In the genomic region with DNA sequence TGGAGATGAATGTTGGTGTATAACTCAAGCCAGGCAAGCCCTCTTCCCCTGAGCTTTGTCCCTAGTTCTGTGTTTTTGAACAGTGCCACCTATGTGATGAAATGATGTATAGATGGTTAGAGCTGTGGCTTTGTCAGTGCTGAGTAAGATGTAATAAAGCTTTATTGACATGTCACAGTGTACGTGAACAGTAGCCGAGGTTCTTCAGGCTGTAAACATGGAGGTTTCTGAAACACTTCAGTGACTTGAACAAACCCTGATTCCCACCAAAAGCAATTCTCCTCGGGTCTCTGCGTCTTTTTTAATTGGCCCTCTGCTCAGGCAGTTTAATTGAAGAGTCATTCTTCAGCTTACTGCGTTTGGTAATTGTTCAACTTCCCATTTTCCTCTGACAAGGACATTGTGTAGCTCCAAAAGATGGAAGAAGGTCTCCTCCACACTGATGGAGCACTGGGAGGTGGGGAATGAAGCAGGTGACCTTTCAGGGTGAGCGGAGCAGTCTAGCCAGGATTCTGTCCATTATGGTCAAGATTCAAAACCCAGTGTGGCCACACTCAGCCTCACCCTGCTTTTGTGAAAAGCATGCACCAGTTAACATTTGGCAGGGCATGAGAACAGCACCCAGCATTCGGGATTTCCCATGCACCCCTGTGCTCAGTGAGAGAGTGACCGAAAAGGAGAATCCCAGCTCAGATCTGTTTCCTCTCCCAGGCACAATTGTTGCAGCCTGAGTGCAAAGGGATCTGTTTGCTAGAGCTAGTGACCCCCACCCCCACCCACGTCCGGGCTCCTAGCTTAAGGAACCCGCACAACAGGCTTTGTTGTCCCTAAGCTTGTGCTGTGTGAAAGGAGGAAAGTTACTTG, we compare ENCODE assay signal across 10 mouse cellular contexts.
DNase-seq lines count a peak whose midpoint lies in the region; ATAC-seq lines count a peak whose summit lies in the region.
"Had no signal": no experiment of that assay in that cellular context is flagged by ENCODE, and none has a peak within 500 bp of the region (broad histone marks: within the 10 kb centered on the region; RNA-seq: fewer than 3 reads in every experiment).

No protein-coding gene starts in this region.

- peak; percentile 72 for ATAC-seq in hindbrain, embryonic 12.5 days (ENCODE audit: low FRiP score)
- ATAC-seq: intestine, postnatal 0 days had no signal

- no peaks in the 10 kb centered on the region for H3K36me3 ChIP-seq in hindbrain, embryonic 12.5 days

- no peaks in the 10 kb centered on the region for H3K27me3 ChIP-seq in hindbrain, embryonic 12.5 days
- H3K27me3 ChIP-seq: megakaryocyte, embryonic 14.5 days had no signal

- H3K4me3 ChIP-seq in hindbrain, embryonic 12.5 days = no peak overlapping the region
- H3K4me3 ChIP-seq: megakaryocyte, embryonic 14.5 days had no signal

- intact Hi-C loops in gastrocnemius, postnatal 14 days (cut with DNase I; ENCODE audit: low total_unique reads) = no loop called here

- peak overlapping the region; percentile 40; the same call in 1 of the 2 replicates for H3K27ac ChIP-seq in hindbrain, embryonic 12.5 days

- 14% methylated on average over 11 of the region's 11 CpGs for WGBS in hindbrain, embryonic 12.5 days

- DNase-seq in R1 (ENCODE audit: low read depth, low spot score) = peak; percentile 64
- DNase-seq in embryo, embryonic 11 days = peak; percentile 63
- DNase-seq in neural tube, embryonic 10.5 days (ENCODE audit: extremely low spot score, low spot score) = peak; percentile 44
- DNase-seq in left cerebral cortex, adult 18-20 months (ENCODE audit: low spot score in 2 of 2) = no peak
- no peak for DNase-seq in gastrocnemius, postnatal 14 days
- no peak for DNase-seq in layer of hippocampus, postnatal 14 days (ENCODE audit: low spot score in 2 of 2)
- DNase-seq: liver had no signal

- H3K9me3 ChIP-seq in hindbrain, embryonic 12.5 days (replicated peaks) = no peaks in the 10 kb centered on the region
- H3K9me3 ChIP-seq: megakaryocyte, embryonic 14.5 days had no signal

- H3K4me2 ChIP-seq in hindbrain, embryonic 12.5 days (replicated peaks) = no peak overlapping the region; the same call in 1 of the 2 replicates

- no peak overlapping the region for H3K9ac ChIP-seq in hindbrain, embryonic 12.5 days

- H3K4me1 ChIP-seq in hindbrain, embryonic 12.5 days = peaks cover 26% of the 10 kb centered on the region

Comparison
In these comparisons a context has a peak if more than half of its experiments do, and no peak if none do; other contexts are left out.
1. DNase-seq: peak in R1 (single experiment), embryo, embryonic 11 days (single experiment) and neural tube, embryonic 10.5 days (single experiment); none in left cerebral cortex, adult 18-20 months (0 of 2), gastrocnemius, postnatal 14 days (single experiment) and layer of hippocampus, postnatal 14 days (0 of 2).